Mouse (Mus musculus) liver, postnatal 0 days (tissue): Measurements from ENCODE around the gene Hpf1. TPM values are rescaled to one million over a fixed set of nuclear protein-coding genes. Genes with fewer than 3 reads are reported as not detected.

Experiments used
- ATAC-seq: fragments of 200-750 bp; cut with Nextera tagmentation; 2 replicates; pipeline ENCODE4 v1.8.0; 2017; ENCODE audit warnings: mild to moderate bottlenecking, moderate library complexity
- DNase-seq: peaks from one replicate; pipeline ENCODE4 v3.0.0-alpha.2; 2016
- H3K27ac ChIP-seq: fragments of 300-500 bp; sonication (generic); 2 replicates; pipeline ENCODE4 v1.5.1; 2014; ENCODE audit warnings: antibody characterized with exemption, moderate library complexity, mild to moderate bottlenecking, low read depth
- H3K27me3 ChIP-seq: fragments of 300-500 bp; sonication (generic); 2 replicates; pipeline ENCODE4 v1.6.1; 2014; ENCODE audit warnings: low read length, control low read depth, mixed read lengths; ENCODE audit not compliant: insufficient read depth
- H3K36me3 ChIP-seq: fragments of 300-500 bp; sonication (generic); replicated peaks from 2 replicates; pipeline ENCODE4 v1.6.1; 2014; ENCODE audit warnings: mild to moderate bottlenecking, control low read depth, low read length, moderate library complexity, mixed read lengths; ENCODE audit not compliant: insufficient read depth
- H3K4me1 ChIP-seq: fragments of 300-500 bp; sonication (generic); 2 replicates; pipeline ENCODE4 v1.6.1; 2014; ENCODE audit warnings: antibody characterized with exemption, mild to moderate bottlenecking, control low read depth; ENCODE audit not compliant: insufficient read depth
- H3K4me2 ChIP-seq: fragments of 300-500 bp; sonication (generic); 2 replicates; pipeline ENCODE4 v1.6.1; 2014; ENCODE audit warnings: low read depth, mild to moderate bottlenecking, low read length, moderate library complexity, mixed read lengths
- H3K4me3 ChIP-seq: fragments of 300-500 bp; sonication (generic); 2 replicates; pipeline ENCODE4 v1.5.1; 2014; ENCODE audit warnings: low read depth, low read length
- H3K9ac ChIP-seq: fragments of 300-500 bp; sonication (generic); replicated peaks from 2 replicates; pipeline ENCODE4 v1.6.1; 2014; ENCODE audit warnings: mild to moderate bottlenecking, moderate library complexity
- H3K9me3 ChIP-seq: fragments of 300-500 bp; sonication (generic); 2 replicates; pipeline ENCODE4 v1.6.1; 2016; ENCODE audit warnings: mild to moderate bottlenecking, control low read depth, low read length, mixed read lengths
- CTCF ChIP-seq: sonication (generic); IDR thresholded peaks from 2 replicates; pipeline ENCODE4 v1.5.1; 2016; ENCODE audit warnings: antibody characterized with exemption, low read depth
- EP300 ChIP-seq: IDR thresholded peaks from 2 replicates; pipeline ENCODE4 v1.6.1; 2016; ENCODE audit warnings: antibody characterized with exemption, low read depth, mild to moderate bottlenecking
- WGBS: fragments of 180-500 bp; shearing (Covaris S2); extraction: QIAGEN DNeasy Blood & Tissue Kit; methylation state at CpG from one replicate; pipeline ENCODE4 v1.1.7; 2014; ENCODE audit not compliant: insufficient replicate concordance; 5-methylcytosine and 5-hydroxymethylcytosine counted together
- polyA plus RNA-seq: library from polyadenylated mRNA; unstranded; fragments of >200 nt; fragmentation: Nextera tagmentation; extraction: Ambion mirVana; gene quantifications from 2 replicates; pipeline ENCODE4 v1.2.1, GENCODE M21; 2015

Gene Hpf1
- 40.8 and 43.4 TPM in 2 replicates for polyA plus RNA-seq

GRCm38 (mm10) chr8:60889843-60890519 lies at the start of gene Hpf1:
Gene Hpf1 (plus strand): TSS chr8:60890418.
- Histone ChIP-seq H3K27ac (peak within 1 kb of the TSS; percentile 45; the same call in 1 of the 2 replicates), H3K4me2 (peak within 1 kb of the TSS; percentile 67), H3K4me1 (peaks cover 11% of the 10 kb centered on the region), H3K4me3 (peak within 1 kb of the TSS; percentile 72), H3K9me3 (no peaks in the 10 kb centered on the region), H3K27me3 (no peaks in the 10 kb centered on the region), H3K9ac (peak within 1 kb of the TSS; percentile 73), H3K36me3 (no peaks in the 10 kb centered on the region)
- TF ChIP-seq EP300 (no peak), CTCF (no peak)
- ATAC-seq (peak; percentile 100), DNase-seq (peak; percentile 98)
- 3% methylated on average over 42 of the region's 43 CpGs for WGBS

DNA sequence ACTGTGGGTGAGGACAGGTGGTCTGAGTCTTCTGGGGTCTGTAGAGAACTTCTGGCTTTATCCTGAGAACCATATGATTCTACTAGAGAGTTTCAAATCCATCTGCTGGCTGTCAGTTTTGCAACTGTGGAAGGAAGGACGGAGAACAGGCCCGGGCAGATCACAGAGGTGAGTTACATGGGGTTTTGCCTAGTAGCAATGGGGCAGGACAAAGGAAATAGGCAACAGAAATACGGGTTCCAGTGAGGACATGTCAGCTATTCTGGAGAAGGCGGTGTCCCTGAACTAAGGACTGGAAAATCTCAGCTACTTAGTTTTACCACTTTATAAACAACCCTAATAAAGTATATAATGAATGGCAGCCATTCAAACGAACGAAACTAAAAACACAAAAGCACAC lies 47.8 kb upstream of the Hpf1 start:
- no peak overlapping the region for H3K9ac ChIP-seq
- WGBS: 81% methylated on average over 6 of the region's 6 CpGs
- no peak overlapping the region for H3K27ac ChIP-seq
- DNase-seq: no peak
- H3K4me2 ChIP-seq: no peak overlapping the region
- no peak overlapping the region for H3K4me3 ChIP-seq
- ATAC-seq: no peak
- no peaks in the 10 kb centered on the region for H3K4me1 ChIP-seq
- H3K27me3 ChIP-seq: no peaks in the 10 kb centered on the region
- H3K9me3 ChIP-seq: no peaks in the 10 kb centered on the region
- H3K36me3 ChIP-seq: no peaks in the 10 kb centered on the region
- TF ChIP-seq CTCF (no peak), EP300 (no peak)

DNA sequence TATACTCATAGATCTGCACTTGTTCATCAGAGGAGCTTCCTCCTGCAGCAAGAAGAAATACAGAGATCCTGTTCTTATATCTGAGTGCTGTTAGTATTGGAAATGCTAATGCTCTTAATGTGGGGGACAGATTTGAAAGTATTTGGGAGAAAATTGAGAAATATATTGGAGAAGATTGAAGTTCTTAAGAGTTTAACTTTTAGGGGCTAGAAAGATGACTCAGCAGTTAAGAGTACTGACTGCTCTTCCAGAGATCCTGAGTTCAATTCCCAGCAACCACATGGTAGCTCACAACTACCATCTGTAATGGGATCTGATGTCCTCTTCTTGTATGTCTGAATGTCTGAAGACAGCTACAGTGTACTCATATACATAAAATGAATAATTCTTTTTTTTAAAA lies 32.7 kb upstream of the Hpf1 start:
- ATAC-seq (no peak), DNase-seq (no peak)
- Histone ChIP-seq H3K9me3 (no peaks in the 10 kb centered on the region), H3K4me3 (no peak overlapping the region), H3K4me2 (no peak overlapping the region), H3K4me1 (peaks cover 11% of the 10 kb centered on the region), H3K27me3 (no peaks in the 10 kb centered on the region), H3K9ac (no peak overlapping the region), H3K27ac (no peak overlapping the region), H3K36me3 (no peaks in the 10 kb centered on the region)
- TF ChIP-seq EP300: no peak
- TF ChIP-seq CTCF: no peak

DNA sequence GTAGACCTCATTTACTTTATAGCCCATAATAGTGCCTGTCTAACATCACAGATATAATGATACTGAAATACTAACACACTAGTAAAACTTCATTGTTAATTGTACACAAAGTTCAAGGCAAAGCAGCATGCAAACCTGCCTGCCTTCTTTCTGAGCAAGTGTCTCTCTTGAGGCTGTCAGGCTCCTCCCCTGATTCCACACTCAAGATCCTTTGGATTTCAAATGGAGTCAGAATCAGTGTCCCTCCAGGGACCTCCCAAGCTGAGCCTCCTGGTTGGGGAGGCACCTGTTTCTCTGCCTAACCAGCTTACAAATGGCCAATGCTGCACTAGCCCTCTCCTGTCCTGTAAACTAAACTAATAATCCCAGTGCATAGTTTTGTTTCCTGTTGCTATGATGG lies 32.1 kb upstream of the Hpf1 start:
- H3K4me3 ChIP-seq: no peak overlapping the region
- H3K9me3 ChIP-seq: no peaks in the 10 kb centered on the region
- H3K27me3 ChIP-seq: no peaks in the 10 kb centered on the region
- peaks cover 11% of the 10 kb centered on the region for H3K4me1 ChIP-seq
- no peak for TF ChIP-seq EP300
- no peak overlapping the region for H3K4me2 ChIP-seq
- ATAC-seq (no peak), DNase-seq (no peak)
- no peaks in the 10 kb centered on the region for H3K36me3 ChIP-seq
- H3K9ac ChIP-seq: no peak overlapping the region
- H3K27ac ChIP-seq: no peak overlapping the region

DNA sequence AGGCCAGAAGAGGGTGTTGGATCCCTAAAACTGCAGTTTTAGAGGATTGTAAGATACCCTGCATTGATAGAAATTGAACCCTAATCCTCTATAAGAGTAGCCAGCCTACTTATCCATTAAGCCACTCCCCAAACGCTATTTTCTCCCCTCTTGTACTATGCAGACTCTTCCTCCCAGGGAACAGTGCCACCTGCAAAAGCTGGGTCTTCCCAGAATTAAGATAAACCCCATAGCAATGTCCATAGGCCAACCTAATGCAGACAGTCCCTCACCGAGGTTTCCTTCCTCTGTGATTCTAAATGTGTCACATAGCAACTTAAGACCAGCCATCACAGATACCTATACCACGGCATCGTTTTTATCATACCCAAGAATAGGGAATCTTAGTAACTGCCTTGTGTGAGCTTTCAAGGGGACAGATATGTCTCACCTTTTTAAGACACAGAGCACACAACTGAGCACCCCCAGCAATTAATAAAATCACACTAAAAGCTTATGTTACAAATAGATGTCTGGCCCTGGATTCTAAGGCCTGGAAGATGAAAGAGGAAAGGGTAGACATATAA lies 31.2 kb upstream of the Hpf1 start:
- no peak overlapping the region for H3K4me3 ChIP-seq
- no peaks in the 10 kb centered on the region for H3K27me3 ChIP-seq
- TF ChIP-seq EP300 (no peak), CTCF (no peak)
- DNase-seq (no peak), ATAC-seq (peak; percentile 38; the same call in 1 of the 2 replicates)
- peak overlapping the region; percentile 59 for H3K27ac ChIP-seq
- peaks cover 11% of the 10 kb centered on the region for H3K4me1 ChIP-seq
- peak overlapping the region; percentile 42; the same call in 1 of the 2 replicates for H3K4me2 ChIP-seq
- no peaks in the 10 kb centered on the region for H3K9me3 ChIP-seq
- WGBS: 47% methylated on average over 4 of the region's 4 CpGs
- H3K9ac ChIP-seq: no peak overlapping the region
- no peaks in the 10 kb centered on the region for H3K36me3 ChIP-seq

DNA sequence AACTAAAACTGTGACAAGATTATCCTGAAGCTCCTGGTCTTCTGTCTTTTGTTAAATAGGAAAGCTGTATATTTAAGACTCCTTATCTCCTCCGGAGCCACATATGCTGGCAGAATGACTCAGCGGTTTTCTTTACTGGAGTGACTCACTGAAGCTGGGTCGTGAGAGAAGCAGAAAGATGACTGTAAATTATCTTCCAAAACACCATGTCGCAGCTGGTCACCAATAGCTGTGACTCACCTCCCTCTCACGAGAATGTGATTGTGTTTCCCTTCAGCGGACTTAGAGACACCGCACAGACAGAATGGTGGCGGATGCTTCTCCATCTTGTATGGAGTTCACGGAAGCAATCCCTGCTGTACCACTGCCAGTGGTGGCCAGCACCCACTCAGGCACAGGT lies 30.6 kb upstream of the Hpf1 start:
- Histone ChIP-seq H3K9ac (no peak overlapping the region), H3K27me3 (no peaks in the 10 kb centered on the region), H3K4me3 (no peak overlapping the region), H3K36me3 (no peaks in the 10 kb centered on the region), H3K9me3 (no peaks in the 10 kb centered on the region), H3K27ac (peak overlapping the region; percentile 79), H3K4me1 (peaks cover 11% of the 10 kb centered on the region), H3K4me2 (peak overlapping the region; percentile 42)
- ATAC-seq (peak; percentile 95), DNase-seq (peak; percentile 38)
- TF ChIP-seq CTCF (no peak), EP300 (peak; percentile 90)
- WGBS: 39% methylated on average over 9 of the region's 9 CpGs
